Mouse (Mus musculus) megakaryocyte progenitor cell, adult 5-6 weeks (primary cell): ENCODE data around the gene Cacnb2. TPM values are rescaled to one million over a fixed set of nuclear protein-coding genes. Genes with fewer than 3 reads are reported as not detected.

Experiments used
- ATAC-seq: replicated peaks from 2 replicates; pipeline ENCODE4 v1.8.0; 2016; ENCODE audit warnings: mild to moderate bottlenecking, moderate TSS enrichment, inconsistent platforms; ENCODE audit not compliant: poor library complexity
- total RNA-seq, 2 experiments: library from RNA; stranded (forward) in 1 of 2; stranded (reverse) in 1 of 2; fragments of 157-497, 149-512 nt in 1 of 2; fragments of 200-1000 nt in 1 of 2; gene quantifications; 2 replicates each; pipeline versions ENCODE4 v1.2.3 to v1.2.4; 2015 to 2017

Gene Cacnb2
- total RNA-seq, 2 experiments from 2014 or later, result 2.7 to 6.2 TPM

GRCm38 (mm10) chr2:14769448-14769847 is 166.6 kb downstream of the Cacnb2 start:
- ATAC-seq, result no peak

DNA sequence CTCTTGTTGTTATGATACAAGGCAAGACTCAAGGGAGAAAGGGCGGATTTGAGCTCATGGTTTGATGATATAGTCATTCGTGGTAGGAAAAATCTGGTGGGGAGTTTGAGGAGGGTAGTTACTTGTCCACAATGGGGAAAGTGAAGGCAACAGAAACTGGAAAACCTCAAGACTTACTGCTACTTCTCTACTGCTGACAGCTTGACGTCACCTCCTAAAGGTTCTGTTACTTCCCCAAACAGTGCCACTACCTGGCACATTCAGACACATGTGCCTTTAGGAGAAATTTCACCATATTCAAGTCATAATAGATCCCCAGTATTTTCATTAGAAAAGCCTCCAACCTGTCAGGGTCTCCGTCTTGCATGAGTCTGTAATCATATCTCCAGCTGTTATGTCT is 167.7 kb downstream of the Cacnb2 start:
- ATAC-seq, result peak; percentile 93

- no peak for ATAC-seq
These were observed 171.5 kb downstream of the Cacnb2 start for GRCm38 (mm10) chr2:14774375-14774774.

DNA sequence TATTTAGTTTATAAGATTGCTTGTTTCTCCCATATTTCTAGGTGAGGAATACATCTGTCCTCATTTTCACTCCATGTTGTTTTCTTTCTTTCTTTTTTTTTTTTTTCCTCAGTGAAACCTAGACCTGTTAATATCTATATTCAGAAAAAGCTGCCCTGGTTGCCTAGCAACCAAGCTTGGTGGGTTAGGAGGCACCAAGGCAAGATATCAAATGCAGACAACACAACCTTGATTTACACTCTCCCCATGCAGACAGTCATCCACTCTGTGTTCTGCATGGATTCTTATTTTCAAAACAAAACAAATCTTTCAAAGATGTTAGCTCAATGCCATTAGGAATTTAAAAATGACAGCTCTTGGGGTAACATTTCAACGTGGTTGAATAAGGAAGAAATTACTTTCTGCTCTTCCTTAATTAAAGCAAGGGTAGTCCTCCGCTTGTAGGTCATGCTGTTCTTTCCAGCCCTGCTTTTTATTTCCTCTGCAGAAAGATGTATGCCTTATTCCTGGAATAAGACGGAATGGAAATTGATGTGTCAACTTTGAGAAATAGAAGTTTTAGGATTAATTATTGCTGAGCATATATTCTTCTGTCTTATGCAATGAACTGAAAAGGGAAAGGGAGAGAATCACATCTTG is 172.1 kb downstream of the Cacnb2 start:
- ATAC-seq, result no peak

DNA sequence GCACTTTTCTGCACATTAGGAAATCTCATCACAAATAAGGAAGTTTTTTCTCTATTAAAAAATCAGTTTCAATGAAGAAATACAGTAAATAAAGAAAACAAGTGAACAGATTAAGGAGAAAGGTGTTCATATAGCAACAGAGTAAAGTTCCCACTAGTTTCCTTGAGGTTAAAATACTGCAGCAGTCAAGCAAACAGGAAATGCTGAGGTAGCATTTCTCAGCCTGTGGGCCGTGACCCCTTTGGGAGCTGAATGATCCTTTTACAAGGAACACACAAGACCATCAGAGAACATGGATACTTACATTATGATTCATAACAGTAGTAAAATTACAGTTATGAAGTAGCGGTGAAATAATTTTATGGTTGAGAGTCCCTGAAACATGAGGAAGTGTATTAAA is 185.1 kb downstream of the Cacnb2 start:
- no peak for ATAC-seq

DNA sequence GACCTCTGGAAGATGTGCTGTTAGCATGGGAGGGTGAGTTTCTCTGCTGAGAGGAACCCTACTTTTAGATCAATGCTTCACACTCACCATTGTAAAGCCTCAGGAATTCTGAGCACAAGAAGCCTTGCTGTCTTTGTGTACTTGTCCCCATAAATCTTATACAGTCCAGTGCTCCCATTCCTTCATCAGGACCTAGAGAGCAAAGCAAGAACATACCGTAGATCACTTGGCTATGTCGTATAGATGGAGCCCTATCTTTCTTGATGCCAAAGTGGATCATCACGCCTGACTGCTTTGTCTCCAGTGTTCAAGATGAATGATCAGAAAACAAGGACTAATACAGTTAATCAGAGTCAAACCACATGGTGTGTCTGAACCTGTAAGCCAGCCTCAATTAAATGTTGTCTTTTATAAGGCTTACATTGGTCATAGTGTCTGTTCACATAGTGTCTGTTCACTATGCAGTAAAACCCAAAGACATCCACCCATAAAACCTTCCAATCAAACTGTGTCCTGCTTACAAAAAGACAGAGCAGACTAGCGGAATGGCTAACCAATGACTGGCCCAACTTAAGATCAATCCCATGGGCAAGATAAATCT is 198.7 kb downstream of the Cacnb2 start:
- ATAC-seq, result no peak

DNA sequence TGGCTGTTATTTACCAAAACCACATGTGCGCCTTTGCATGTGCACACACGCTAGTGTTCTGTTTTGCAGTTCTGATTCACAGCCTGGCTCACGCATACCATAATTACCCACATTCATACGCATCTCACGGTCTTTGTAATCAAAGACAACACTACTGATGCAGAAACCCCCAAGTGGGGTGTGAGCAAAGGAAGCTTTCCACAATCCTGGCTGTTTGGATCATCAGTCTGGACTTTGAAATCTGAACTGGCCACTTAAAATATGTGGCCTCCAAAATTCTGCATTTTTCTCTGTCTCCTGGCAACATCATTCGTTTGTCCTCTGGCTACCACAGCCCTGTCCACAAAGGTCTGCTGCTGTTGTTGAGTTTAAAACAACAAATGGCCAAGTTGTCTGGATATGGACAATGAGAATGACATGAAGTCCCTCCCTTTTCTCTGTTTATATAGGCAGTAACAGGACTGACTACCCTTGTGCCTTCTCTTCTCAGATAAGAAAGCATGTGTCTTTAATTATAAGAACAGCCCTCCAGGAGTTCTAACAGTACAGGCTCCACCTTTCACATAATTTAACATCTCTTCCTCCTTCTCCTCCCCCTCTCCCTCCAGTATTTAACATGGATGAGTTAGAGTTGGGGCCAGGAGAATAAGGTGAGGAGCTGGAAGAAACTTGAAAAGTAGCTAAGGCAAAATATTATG is 204.9 kb downstream of the Cacnb2 start:
- no peak for ATAC-seq

GRCm38 (mm10) chr2:14814977-14815376 is 212.1 kb downstream of the Cacnb2 start:
- ATAC-seq, result no peak

GRCm38 (mm10) chr2:14818651-14819050 is 215.8 kb downstream of the Cacnb2 start:
- no peak for ATAC-seq

DNA sequence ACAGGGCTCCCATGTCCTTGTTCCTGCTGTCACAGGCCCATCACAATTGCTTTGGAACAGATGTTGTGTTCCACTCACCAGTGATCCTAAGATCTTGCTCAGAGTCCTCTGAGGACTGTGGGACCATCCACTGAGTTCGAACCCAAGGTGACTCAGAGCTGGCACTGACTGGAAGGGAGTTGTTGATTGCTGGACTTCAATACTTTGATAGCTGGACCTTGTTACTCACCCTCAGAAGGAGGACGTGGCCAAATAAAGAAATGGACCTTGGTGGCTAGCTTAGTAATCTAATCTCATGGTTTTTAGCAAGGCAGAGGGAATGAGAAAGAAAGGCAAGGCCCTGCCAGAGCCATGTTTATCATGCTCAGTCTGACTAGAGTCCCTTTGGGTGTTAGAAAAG is 218.1 kb downstream of the Cacnb2 start:
- no peak for ATAC-seq

DNA sequence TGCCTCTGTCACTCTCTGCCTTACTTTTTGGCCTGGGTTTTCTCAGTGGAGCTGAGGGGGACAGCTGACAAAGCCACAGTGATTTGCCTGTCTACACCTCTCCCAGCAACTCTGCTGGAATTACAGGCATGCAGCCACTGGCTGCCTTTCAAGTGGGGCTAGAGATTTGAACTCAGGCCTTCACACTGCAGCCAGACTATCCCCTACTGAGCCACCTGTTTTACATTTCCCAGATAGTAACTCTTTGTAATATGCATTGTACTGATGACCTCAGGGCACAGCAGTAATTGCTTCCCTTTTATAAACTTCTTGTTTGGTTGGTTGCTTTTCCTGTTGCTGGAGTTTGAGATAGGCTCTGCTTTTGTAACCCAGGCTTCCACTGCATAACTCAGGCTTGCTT is 220.2 kb downstream of the Cacnb2 start:
- peak; percentile 93 for ATAC-seq

DNA sequence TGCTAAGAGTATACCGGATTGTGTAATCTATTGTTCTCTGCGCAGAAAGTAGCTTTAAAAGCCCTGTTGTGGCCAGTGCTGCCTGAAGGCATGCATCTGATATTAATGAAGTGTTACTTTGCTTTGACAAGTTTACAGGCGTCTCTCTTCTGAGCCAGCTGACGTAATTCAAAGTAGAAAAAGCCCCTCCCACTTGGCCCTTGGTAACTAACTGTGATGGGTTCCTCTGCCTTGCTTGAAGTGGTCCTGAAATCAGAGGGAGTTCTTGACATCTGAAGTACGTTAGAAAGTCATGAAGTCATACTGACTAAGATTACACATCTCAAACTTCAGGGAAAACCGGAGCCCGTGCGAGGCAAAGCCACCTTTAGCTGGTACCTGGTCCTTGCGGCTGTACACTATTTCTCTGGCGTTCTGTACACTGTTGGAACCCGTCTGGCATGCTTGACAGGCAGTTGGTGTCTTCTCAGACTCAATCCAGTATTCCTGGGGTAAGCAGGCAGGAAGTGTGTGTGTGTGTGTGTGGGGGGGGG is 221.0 kb downstream of the Cacnb2 start:
- peak; percentile 35; the same call in 1 of the 2 replicates for ATAC-seq

DNA sequence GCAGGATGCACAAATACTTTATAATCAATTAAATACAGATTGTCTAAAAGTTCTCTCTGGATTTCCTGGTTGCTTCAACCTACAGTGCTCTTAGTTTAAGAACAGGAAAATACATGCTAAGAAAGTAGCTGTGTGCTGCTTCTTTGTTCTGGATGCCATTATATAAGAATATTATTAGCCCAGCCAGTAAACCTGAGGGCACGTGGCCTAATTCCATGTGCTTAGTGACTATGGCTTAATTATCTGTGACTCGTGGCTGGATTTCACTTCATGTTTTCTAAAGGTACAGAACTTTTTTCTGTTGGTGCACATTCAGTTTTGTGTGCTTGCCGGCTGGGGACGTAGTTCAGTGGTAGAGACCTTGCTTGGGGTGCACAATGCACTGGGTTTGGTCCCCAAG is 222.3 kb downstream of the Cacnb2 start:
- ATAC-seq, result no peak

DNA sequence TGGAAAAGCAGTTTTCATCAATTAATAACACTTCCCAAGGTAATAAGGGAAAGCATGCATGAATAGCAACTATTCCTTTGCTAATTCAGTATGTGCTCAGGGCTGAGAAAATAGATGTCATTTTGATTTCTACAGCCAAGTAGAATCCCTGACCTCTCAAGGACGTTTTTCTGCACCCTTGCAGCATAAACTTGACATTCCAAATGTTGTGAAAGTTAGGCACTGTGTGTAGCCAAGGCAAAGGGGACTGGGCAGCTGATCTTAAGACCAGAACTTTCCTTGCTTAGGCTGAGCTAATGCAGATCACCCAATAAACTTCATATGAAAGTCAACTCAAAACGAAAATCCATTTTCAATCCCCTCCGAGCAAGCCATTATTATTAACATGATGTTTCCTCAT is 226.6 kb downstream of the Cacnb2 start:
- ATAC-seq, result no peak

- ATAC-seq, result no peak
These were observed 228.4 kb downstream of the Cacnb2 start for GRCm38 (mm10) chr2:14831308-14831707.

DNA sequence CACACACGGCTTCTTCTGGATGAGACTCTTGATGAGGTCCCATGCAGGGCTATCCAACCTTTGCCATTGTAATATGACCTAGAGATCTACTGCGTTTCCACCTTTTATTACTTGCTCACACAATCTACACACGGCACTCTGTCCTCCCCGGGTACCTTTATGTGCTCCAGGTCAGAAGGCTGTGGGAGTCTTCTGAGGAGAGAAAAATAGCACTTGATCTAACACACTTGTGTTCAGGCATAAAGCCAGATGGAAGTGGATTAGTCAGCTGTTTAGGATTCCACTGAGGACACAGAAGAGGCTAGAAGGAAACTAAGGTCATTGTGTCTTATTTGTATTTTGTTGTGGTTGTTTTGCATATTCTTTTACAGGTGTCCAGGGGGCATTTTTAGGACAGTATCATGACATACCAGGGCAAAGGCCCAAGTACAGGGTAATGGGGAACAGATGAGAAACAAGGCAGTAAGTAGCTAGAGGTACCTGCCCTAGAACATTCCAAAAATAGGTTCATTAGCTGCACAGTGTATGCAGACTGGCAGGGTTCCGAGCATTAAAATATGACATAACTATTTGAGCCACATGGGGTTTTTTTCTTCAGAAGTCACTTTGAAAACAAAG is 231.9 kb downstream of the Cacnb2 start:
- ATAC-seq, result no peak

GRCm38 (mm10) chr2:14841272-14841671 is 238.4 kb downstream of the Cacnb2 start:
- no peak for ATAC-seq

DNA sequence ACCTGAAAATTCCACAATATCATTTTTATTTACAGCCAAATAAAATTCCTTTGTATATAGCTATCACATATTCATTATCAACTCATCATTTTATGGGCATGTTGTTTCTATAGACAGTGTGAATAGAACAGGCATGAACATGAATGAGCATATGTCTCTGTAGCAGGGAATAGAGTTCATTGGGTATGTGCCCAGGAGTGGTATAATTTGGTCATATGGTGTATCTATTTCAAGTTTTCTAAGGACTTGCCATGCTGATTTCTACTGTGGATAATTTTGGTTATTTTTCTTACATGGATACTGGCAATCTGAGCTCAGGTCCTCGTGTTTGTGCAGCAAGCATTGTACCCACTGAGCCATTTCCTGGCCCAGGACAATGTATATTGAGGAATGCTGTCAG is 243.8 kb downstream of the Cacnb2 start:
- no peak for ATAC-seq

GRCm38 (mm10) chr2:14847188-14847587 is 244.3 kb downstream of the Cacnb2 start:
- ATAC-seq, result no peak

DNA sequence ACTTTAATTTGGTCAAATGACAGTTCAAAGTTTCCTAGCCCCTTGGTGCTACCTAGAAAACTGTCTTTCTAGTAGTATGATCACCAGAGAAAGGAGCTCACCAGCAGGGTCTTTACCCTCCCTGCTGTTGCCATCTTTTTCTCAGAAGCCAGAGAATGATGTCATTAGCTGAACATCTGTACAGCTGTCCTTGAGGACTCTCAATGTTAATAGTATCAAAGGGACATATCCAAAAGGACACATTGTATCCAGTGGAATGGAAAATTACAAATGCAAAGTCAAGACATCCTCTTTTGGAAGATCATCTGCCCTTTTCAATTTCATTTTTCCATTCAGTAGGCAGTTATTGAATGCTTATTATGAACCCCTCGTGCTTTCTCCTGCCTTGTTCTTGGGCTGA is 247.9 kb downstream of the Cacnb2 start:
- ATAC-seq, result no peak

DNA sequence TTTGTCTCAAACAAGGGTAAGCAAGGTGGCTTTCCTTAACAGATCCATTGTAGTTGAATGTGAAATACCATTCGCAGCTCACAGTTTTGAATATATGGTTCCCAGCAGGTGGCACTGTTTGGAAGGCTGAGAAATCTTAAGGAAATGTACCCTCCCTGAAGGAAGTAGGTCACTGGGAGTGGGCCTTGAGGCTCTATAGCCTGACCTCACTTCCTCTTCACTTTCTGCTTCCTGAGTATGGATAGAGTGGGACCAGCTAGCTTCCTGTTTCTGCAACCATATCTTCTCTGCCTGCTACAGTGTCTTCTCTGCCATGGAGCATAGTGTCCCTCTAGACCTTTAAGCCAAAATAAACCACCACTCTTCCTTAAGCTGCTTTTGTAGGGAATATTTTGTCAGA is 248.5 kb downstream of the Cacnb2 start:
- ATAC-seq, result peak; percentile 100

DNA sequence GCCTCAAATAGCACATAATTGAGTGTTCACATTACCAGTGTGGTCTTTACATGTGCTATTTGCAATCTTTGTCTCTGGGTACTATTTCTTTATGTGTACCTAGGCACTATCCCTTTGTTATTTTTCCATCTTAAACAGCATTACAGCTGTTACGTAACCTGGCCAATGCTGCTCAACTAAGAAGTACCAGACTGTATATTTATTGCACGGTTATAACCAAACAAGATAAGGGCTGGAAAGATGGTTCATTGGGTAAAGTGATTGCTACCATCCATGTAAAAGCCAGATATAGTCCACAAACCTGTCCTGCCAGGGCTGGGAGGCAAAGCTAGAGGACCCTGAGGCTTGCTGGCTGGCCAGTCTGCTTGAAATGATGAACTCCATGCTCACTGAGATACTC is 251.2 kb downstream of the Cacnb2 start:
- no peak for ATAC-seq
